Mouse (Mus musculus): Measurements from ENCODE around the gene Hint1. TPM values are rescaled to one million over a fixed set of nuclear protein-coding genes. Genes with fewer than 3 reads are reported as not detected.
"Not testable (repeated sequence)": the region's sequence is repeated elsewhere in the genome, so short reads cannot be mapped to it uniquely, and the experiment has no call there.

Hint1 gene
- polyA plus RNA-seq, 1 experiment, result 1,165 TPM

GRCm38 (mm10) chr11:54844424-54844823 is 21.8 kb upstream of the Hint1 start:
- no peaks in the 10 kb centered on the region for H3K79me3 ChIP-seq (ENCODE audit: low read depth)
- TF ChIP-seq MYOD1 (IDR thresholded peaks at IDR 0.05; ENCODE audit: control insufficient read depth, insufficient read length, low read depth) (no peak), MAX (IDR thresholded peaks at IDR 0.05) (no peak), CTCF (IDR thresholded peaks at IDR 0.05; ENCODE audit: control insufficient read depth, insufficient read depth, insufficient read length) (no peak), USF1 (IDR thresholded peaks at IDR 0.05; ENCODE audit: low read depth) (no peak), CEBPB (IDR thresholded peaks at IDR 0.05; ENCODE audit: low read depth) (no peak), FOSL1 (IDR thresholded peaks at IDR 0.05; ENCODE audit: insufficient read depth, low read length, poor library complexity, severe bottlenecking) (no peak), MYOG (IDR thresholded peaks at IDR 0.05; ENCODE audit: control insufficient read depth, extremely low read depth, insufficient read length) (no peak)
- H3K79me2 ChIP-seq (ENCODE audit: control insufficient read depth, insufficient read depth), result no peaks in the 10 kb centered on the region
- no peak overlapping the region for H3ac ChIP-seq (ENCODE audit: control insufficient read depth, insufficient read length, low read depth)
- no peaks in the 10 kb centered on the region for H3K36me3 ChIP-seq (ENCODE audit: control insufficient read depth, insufficient read depth)
- H3K27me3 ChIP-seq (ENCODE audit: control insufficient read depth, insufficient read depth, insufficient read length), result no peaks in the 10 kb centered on the region
- no peak overlapping the region for H3K4me3 ChIP-seq (ENCODE audit: insufficient read depth, poor library complexity, severe bottlenecking)

GRCm38 (mm10) chr11:54844959-54845358 is 21.2 kb upstream of the Hint1 start:
- Histone ChIP-seq H3K79me2 (ENCODE audit: control insufficient read depth, insufficient read depth) (no peaks in the 10 kb centered on the region), H3ac (ENCODE audit: control insufficient read depth, insufficient read length, low read depth) (no peak overlapping the region), H3K36me3 (ENCODE audit: control insufficient read depth, insufficient read depth) (no peaks in the 10 kb centered on the region), H3K27me3 (ENCODE audit: control insufficient read depth, insufficient read depth, insufficient read length) (no peaks in the 10 kb centered on the region), H3K79me3 (ENCODE audit: low read depth) (no peaks in the 10 kb centered on the region), H3K4me3 (ENCODE audit: insufficient read depth, poor library complexity, severe bottlenecking) (no peak overlapping the region)
- TF ChIP-seq MYOD1 (IDR thresholded peaks at IDR 0.05; ENCODE audit: control insufficient read depth, insufficient read length, low read depth) (no peak), FOSL1 (IDR thresholded peaks at IDR 0.05; ENCODE audit: insufficient read depth, low read length, poor library complexity, severe bottlenecking) (no peak), CTCF (IDR thresholded peaks at IDR 0.05; ENCODE audit: control insufficient read depth, insufficient read depth, insufficient read length) (no peak), CEBPB (IDR thresholded peaks at IDR 0.05; ENCODE audit: low read depth) (no peak), MAX (IDR thresholded peaks at IDR 0.05) (no peak), MYOG (IDR thresholded peaks at IDR 0.05; ENCODE audit: control insufficient read depth, extremely low read depth, insufficient read length) (no peak), USF1 (IDR thresholded peaks at IDR 0.05; ENCODE audit: low read depth) (no peak)

GRCm38 (mm10) chr11:54845470-54846442 is 20.4 kb upstream of the Hint1 start:
- TF ChIP-seq MYOD1 (IDR thresholded peaks at IDR 0.05; ENCODE audit: control insufficient read depth, insufficient read length, low read depth) (no peak), CEBPB (IDR thresholded peaks at IDR 0.05; ENCODE audit: low read depth) (no peak), CTCF (IDR thresholded peaks at IDR 0.05; ENCODE audit: control insufficient read depth, insufficient read depth, insufficient read length) (no peak), MYOG (IDR thresholded peaks at IDR 0.05; ENCODE audit: control insufficient read depth, extremely low read depth, insufficient read length) (no peak), USF1 (IDR thresholded peaks at IDR 0.05; ENCODE audit: low read depth) (no peak), MAX (IDR thresholded peaks at IDR 0.05) (no peak), FOSL1 (IDR thresholded peaks at IDR 0.05; ENCODE audit: insufficient read depth, low read length, poor library complexity, severe bottlenecking) (no peak)
- Histone ChIP-seq H3K27me3 (ENCODE audit: control insufficient read depth, insufficient read depth, insufficient read length) (no peaks in the 10 kb centered on the region), H3K4me3 (ENCODE audit: insufficient read depth, poor library complexity, severe bottlenecking) (no peak overlapping the region), H3K79me2 (ENCODE audit: control insufficient read depth, insufficient read depth) (no peaks in the 10 kb centered on the region), H3K79me3 (ENCODE audit: low read depth) (no peaks in the 10 kb centered on the region), H3K36me3 (ENCODE audit: control insufficient read depth, insufficient read depth) (no peaks in the 10 kb centered on the region), H3ac (ENCODE audit: control insufficient read depth, insufficient read length, low read depth) (no peak overlapping the region)

GRCm38 (mm10) chr11:54849961-54850758 is 16.0 kb upstream of the Hint1 start:
- H3ac ChIP-seq (ENCODE audit: control insufficient read depth, insufficient read length, low read depth), result no peak overlapping the region
- H3K4me3 ChIP-seq (ENCODE audit: insufficient read depth, poor library complexity, severe bottlenecking), result no peak overlapping the region
- TF ChIP-seq CEBPB (IDR thresholded peaks at IDR 0.05; ENCODE audit: low read depth) (no peak), MAX (IDR thresholded peaks at IDR 0.05) (no peak), CTCF (IDR thresholded peaks at IDR 0.05; ENCODE audit: control insufficient read depth, insufficient read depth, insufficient read length) (no peak), MYOD1 (IDR thresholded peaks at IDR 0.05; ENCODE audit: control insufficient read depth, insufficient read length, low read depth) (no peak), MYOG (IDR thresholded peaks at IDR 0.05; ENCODE audit: control insufficient read depth, extremely low read depth, insufficient read length) (no peak), USF1 (IDR thresholded peaks at IDR 0.05; ENCODE audit: low read depth) (peak; percentile 69), FOSL1 (IDR thresholded peaks at IDR 0.05; ENCODE audit: insufficient read depth, low read length, poor library complexity, severe bottlenecking) (no peak)
- H3K79me3 ChIP-seq (ENCODE audit: low read depth), result no peaks in the 10 kb centered on the region
- H3K79me2 ChIP-seq (ENCODE audit: control insufficient read depth, insufficient read depth), result no peaks in the 10 kb centered on the region
- no peaks in the 10 kb centered on the region for H3K27me3 ChIP-seq (ENCODE audit: control insufficient read depth, insufficient read depth, insufficient read length)
- no peaks in the 10 kb centered on the region for H3K36me3 ChIP-seq (ENCODE audit: control insufficient read depth, insufficient read depth)

- Histone ChIP-seq H3K4me3 (ENCODE audit: insufficient read depth, poor library complexity, severe bottlenecking) (no peak overlapping the region), H3K79me3 (ENCODE audit: low read depth) (no peaks in the 10 kb centered on the region), H3K79me2 (ENCODE audit: control insufficient read depth, insufficient read depth) (no peaks in the 10 kb centered on the region), H3K36me3 (ENCODE audit: control insufficient read depth, insufficient read depth) (no peaks in the 10 kb centered on the region), H3K27me3 (ENCODE audit: control insufficient read depth, insufficient read depth, insufficient read length) (no peaks in the 10 kb centered on the region), H3ac (ENCODE audit: control insufficient read depth, insufficient read length, low read depth) (no peak overlapping the region)
- TF ChIP-seq MYOD1 (IDR thresholded peaks at IDR 0.05; ENCODE audit: control insufficient read depth, insufficient read length, low read depth) (no peak), FOSL1 (IDR thresholded peaks at IDR 0.05; ENCODE audit: insufficient read depth, low read length, poor library complexity, severe bottlenecking) (no peak), USF1 (IDR thresholded peaks at IDR 0.05; ENCODE audit: low read depth) (no peak)
Measured at GRCm38 (mm10) chr11:54851656-54852055, 14.5 kb upstream of the Hint1 start.

GRCm38 (mm10) chr11:54858880-54859279 is 7.3 kb upstream of the Hint1 start:
- not testable (repeated sequence) for H3K36me3 ChIP-seq (ENCODE audit: control insufficient read depth, insufficient read depth); H3K79me2 ChIP-seq (ENCODE audit: control insufficient read depth, insufficient read depth); H3K4me3 ChIP-seq (ENCODE audit: insufficient read depth, poor library complexity, severe bottlenecking); H3K79me3 ChIP-seq (ENCODE audit: low read depth); H3ac ChIP-seq (ENCODE audit: control insufficient read depth, insufficient read length, low read depth); H3K27me3 ChIP-seq (ENCODE audit: control insufficient read depth, insufficient read depth, insufficient read length)

All from C2C12 (cell line).